Mouse (Mus musculus): ENCODE results near the gene 4833427G06Rik.

GRCm38 (mm10) chr9:51105751-51106150 lies 3.9 kb upstream of the 4833427G06Rik start:
- no peak for TF ChIP-seq CTCF (IDR thresholded peaks at IDR 0.05)
- no peak for TF ChIP-seq EP300 (IDR thresholded peaks at IDR 0.05)

Data from lung, postnatal 0 days (tissue).